Mouse (Mus musculus) neural tube, embryonic 14.5 days (tissue): ENCODE measurements at regions not wholly inside any gene's neighbourhood (a gene's known extent, or its start where the extent isn't known, plus 50 kb on each side); places are given as distances from the start of the nearest gene placed in this dataset.

Experiments
- ATAC-seq: fragments of 200-750 bp; cut with Nextera tagmentation; 2 replicates; pipeline ENCODE4 v1.8.0; 2017; ENCODE audit warnings: low read depth, mild to moderate bottlenecking, moderate TSS enrichment, moderate library complexity
- H3K27ac ChIP-seq: fragments of 300-500 bp; sonication (generic); 2 replicates; pipeline ENCODE4 v1.5.1; 2014; ENCODE audit warnings: low read depth, mild to moderate bottlenecking, control low read depth, low read length, moderate library complexity, mixed read lengths
- H3K27me3 ChIP-seq: fragments of 300-500 bp; sonication (generic); 2 replicates; pipeline ENCODE4 v1.6.1; 2014; ENCODE audit warnings: low read length; ENCODE audit not compliant: control insufficient read depth, insufficient read depth
- H3K36me3 ChIP-seq: fragments of 300-500 bp; sonication (generic); 2 replicates; pipeline ENCODE4 v1.6.1; 2014; ENCODE audit warnings: low read length, mixed read lengths; ENCODE audit not compliant: control insufficient read depth, insufficient read depth
- H3K4me1 ChIP-seq: fragments of 300-500 bp; sonication (generic); 2 replicates; pipeline ENCODE4 v1.6.1; 2014; ENCODE audit warnings: low read length; ENCODE audit not compliant: control insufficient read depth, insufficient read depth
- H3K4me2 ChIP-seq: fragments of 300-500 bp; sonication (generic); 2 replicates; pipeline ENCODE4 v1.6.1; 2014; ENCODE audit warnings: mild to moderate bottlenecking, low read depth, low read length, control low read depth
- H3K4me3 ChIP-seq: fragments of 300-500 bp; sonication (generic); 2 replicates; pipeline ENCODE4 v1.5.1; 2014; ENCODE audit warnings: low read depth, low read length, control low read depth, mixed read lengths
- H3K9ac ChIP-seq: fragments of 300-500 bp; sonication (generic); replicated peaks from 2 replicates; pipeline ENCODE4 v1.6.1; 2014; ENCODE audit warnings: low read depth, mild to moderate bottlenecking, control low read depth, low read length, mixed read lengths
- H3K9me3 ChIP-seq: fragments of 300-500 bp; sonication (generic); 2 replicates; pipeline ENCODE4 v1.6.1; 2016; ENCODE audit warnings: low read length; ENCODE audit not compliant: control insufficient read depth
- WGBS: fragments of 180-500 bp; shearing (Covaris S2); extraction: QIAGEN DNeasy Blood & Tissue Kit; methylation state at CpG from one replicate; pipeline ENCODE4 v1.1.7; 2014; 5-methylcytosine and 5-hydroxymethylcytosine counted together

DNA sequence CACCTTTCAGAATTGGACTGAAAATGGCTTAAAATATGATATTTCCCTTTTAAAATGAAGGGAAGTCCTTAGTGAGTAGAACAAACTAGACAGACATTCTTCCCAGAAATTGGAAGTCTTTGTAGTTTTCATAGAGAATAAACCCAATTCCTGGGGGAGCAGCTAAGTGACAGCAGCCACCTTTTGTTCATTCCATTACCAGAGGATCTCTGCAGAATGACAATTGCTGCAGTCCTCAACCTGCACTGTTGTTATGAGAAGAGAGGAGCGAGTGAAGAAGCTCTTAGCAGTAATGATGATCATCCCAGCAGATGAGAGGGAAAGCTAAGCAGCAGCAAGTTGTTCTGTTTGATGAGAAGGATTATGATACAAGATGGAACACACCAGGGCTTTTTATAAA, 831.0 kb upstream of the Cdh10 start:
- H3K4me3 ChIP-seq, result no peak overlapping the region
- no peak for ATAC-seq
- no peaks in the 10 kb centered on the region for H3K36me3 ChIP-seq
- H3K4me1 ChIP-seq, result no peaks in the 10 kb centered on the region
- H3K9me3 ChIP-seq, result no peaks in the 10 kb centered on the region
- no peaks in the 10 kb centered on the region for H3K27me3 ChIP-seq
- H3K27ac ChIP-seq, result no peak overlapping the region
- WGBS, result 64% methylated on average over 1 of the region's 1 CpGs
- no peak overlapping the region for H3K9ac ChIP-seq
- H3K4me2 ChIP-seq, result no peak overlapping the region

GRCm38 (mm10) chr15:18032626-18033025, 786.1 kb upstream of the Cdh10 start:
- Histone ChIP-seq H3K9me3 (no peaks in the 10 kb centered on the region), H3K4me3 (no peak overlapping the region), H3K36me3 (no peaks in the 10 kb centered on the region), H3K9ac (no peak overlapping the region), H3K27ac (no peak overlapping the region), H3K27me3 (no peaks in the 10 kb centered on the region), H3K4me1 (no peaks in the 10 kb centered on the region), H3K4me2 (no peak overlapping the region)
- 93% methylated on average over 6 of the region's 6 CpGs for WGBS
- no peak for ATAC-seq

DNA sequence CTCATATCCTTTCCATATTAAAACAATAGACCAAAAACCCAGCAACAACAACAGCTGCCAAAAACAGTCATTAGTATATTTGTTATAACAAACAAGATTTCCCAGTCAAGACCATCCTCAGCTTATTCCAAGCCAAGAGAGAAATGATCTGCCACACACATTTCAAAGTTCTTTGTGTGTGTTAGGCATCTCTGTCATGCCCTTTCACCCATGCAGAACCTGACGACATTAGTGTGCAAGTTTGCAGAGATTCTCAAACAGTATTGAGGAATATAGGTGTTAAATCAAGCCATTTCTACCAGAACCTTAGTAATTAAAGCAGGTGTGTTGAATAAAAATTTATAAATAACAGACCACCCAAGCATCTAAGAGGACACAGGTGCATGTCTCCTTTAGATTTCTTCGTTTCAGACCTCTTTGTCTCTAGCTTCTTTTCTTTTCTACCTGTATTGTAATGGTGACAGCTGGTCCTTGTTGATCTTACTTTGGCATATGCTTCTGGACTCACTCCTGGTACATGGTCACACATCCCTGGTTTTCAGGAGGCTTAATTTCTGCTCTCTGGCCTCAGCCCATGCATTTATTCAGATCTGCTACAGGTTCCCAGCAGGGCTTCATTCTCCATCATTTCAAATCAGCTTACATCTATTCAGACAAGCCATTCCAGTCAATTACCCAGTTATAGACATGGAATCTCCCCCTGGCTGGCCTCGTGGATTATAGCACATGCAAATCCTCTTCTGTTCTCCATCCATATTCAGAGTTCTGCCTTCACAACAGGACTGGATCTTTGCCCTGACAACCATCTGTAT, 766.3 kb upstream of the Cdh10 start:
- no peak overlapping the region for H3K4me2 ChIP-seq
- no peak for ATAC-seq
- H3K9ac ChIP-seq, result no peak overlapping the region
- H3K27me3 ChIP-seq, result no peaks in the 10 kb centered on the region
- H3K4me3 ChIP-seq, result no peak overlapping the region
- no peaks in the 10 kb centered on the region for H3K4me1 ChIP-seq
- H3K9me3 ChIP-seq, result no peaks in the 10 kb centered on the region
- WGBS, result 41% methylated on average over 3 of the region's 3 CpGs
- no peak overlapping the region for H3K27ac ChIP-seq
- no peaks in the 10 kb centered on the region for H3K36me3 ChIP-seq

DNA sequence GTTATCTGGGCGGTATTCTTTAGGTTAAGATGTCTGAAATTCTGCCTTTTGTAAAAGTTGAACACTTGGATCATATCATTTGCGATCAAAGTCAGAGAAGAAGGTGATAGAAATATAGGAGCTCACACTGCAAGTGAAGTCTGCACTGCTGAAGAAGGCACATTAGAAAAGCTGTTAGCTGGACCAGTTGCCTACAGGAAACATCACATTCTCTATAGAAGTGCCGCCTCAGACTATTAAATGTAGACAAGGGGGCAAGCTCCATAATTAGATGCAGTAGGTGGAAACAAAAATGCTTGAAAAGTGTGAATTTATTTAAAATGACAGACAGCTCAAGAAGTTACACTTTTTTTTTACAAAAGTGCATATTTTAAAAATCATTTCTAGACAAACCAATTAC, 753.2 kb upstream of the Cdh10 start:
- no peaks in the 10 kb centered on the region for H3K27me3 ChIP-seq
- no peak overlapping the region for H3K4me3 ChIP-seq
- H3K36me3 ChIP-seq, result no peaks in the 10 kb centered on the region
- no peak overlapping the region for H3K4me2 ChIP-seq
- WGBS, result 84% methylated on average over 3 of the region's 3 CpGs
- no peak for ATAC-seq
- no peaks in the 10 kb centered on the region for H3K9me3 ChIP-seq
- H3K4me1 ChIP-seq, result no peaks in the 10 kb centered on the region
- no peak overlapping the region for H3K27ac ChIP-seq
- H3K9ac ChIP-seq, result no peak overlapping the region

DNA sequence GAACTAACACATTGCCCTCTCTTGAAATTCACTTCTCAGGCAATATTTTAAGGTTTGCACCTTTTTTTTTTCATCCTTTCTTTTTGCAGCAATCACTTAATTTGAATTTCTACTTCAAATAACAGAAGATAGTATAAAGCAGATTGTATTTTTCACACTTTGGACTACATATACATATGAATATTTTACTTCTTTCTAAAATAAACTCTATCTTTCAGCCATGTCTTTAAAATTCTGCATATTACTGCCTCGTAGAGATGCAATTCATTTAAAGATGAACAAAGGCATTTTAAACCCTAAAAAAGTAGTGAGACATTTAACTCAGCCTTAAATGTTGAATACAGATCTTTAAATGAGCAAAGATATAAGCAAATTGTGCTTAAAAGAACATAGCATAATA, 739.1 kb upstream of the Cdh10 start:
- Histone ChIP-seq H3K27ac (no peak overlapping the region), H3K9me3 (no peaks in the 10 kb centered on the region), H3K27me3 (no peaks in the 10 kb centered on the region), H3K4me1 (no peaks in the 10 kb centered on the region), H3K9ac (no peak overlapping the region), H3K36me3 (no peaks in the 10 kb centered on the region), H3K4me3 (no peak overlapping the region), H3K4me2 (no peak overlapping the region)
- WGBS, result 85% methylated on average over 1 of the region's 1 CpGs
- no peak for ATAC-seq
